Mouse (Mus musculus): Measurements from ENCODE around the gene Chrng.

Gene Chrng

DNA sequence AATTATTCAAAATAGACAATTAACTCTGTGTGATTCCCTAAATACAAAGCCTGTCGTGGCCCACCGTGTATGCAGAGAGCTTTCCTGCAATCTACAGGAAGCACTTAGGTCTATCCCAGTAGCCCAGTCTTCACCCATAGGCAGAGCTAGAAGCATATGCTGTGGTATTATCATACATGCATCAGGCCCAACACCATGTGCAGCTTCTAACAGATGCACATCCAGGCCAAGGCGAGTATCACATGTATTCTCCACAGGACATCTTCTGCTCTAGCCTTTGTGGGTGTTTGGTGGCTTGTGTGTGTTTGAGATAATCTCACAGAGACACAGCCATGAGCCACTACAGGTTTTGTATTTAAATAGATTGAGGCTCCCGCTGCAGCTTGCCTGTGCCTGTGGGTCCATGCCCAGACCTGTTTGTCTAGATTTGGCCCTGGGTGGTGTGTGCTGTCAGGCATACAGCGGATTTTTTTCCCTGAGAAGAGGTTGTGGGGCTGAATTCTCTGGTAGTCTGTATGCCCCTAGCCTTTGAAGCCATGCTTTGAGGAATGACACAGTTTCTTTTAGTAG is 47.7 kb downstream of the Chrng start:
- in situ Hi-C loops (cut with MseI, MboI), result no loop called here

DNA sequence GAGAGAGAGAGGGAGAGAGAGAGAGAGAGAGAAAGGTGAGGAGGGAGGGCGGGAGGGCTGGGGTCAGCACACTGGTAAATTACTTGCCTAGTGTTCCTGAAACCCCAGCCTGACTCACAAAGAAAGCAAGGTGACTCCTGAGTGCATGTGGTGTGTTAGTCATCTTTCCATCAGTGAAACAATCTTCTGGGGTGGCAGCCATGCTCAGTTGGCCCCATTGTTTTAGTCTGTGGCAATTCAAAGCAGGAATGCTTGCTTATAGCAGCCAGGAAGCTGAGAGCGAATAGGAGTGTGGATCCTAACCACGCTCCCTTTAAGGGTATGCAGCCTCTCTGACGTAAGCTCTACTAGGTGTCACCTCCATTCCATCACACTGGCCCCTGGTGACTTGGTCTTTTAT is 50.7 kb downstream of the Chrng start:
- in situ Hi-C loops (cut with MseI, MboI), result no loop called here

DNA sequence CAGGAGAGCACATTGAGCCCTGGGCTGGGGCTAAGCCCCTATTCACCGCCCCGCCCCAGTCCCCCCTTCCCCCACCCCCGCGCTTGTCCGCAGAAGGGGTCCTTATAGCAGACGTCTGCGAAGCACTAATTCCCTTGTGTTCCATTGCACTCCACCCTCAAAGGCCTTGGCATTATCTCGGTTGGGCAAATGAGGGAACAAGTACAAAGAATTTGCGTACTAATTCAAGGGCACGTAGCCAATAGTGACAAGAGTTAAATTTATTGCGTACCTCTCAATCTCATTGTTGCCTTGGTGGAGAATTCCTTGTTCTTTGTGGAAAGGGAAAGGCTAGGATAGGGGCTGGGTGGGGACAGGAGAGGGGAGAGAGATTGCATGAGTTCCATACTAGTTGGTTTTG is 53.2 kb downstream of the Chrng start:
- in situ Hi-C loops (cut with MseI, MboI), result no loop called here

DNA sequence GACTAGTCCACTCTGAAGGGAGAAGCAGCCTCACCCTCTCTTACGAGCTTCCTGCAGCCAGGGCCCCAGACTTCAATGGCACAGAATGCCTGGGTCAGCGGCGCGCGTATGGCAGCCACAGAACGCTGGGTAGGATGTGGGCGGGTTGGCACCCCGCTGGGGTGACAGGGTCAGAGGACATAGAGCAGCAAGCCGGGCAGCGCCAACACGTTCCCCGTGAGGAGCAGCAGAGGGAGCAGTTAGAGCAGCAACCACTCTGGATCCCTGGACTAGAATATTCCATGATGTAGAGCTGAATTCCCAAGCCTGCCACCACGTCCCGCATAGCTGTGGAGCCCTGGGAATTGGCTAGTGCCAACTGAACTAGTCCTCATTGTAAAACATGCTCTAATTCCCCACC is 54.0 kb downstream of the Chrng start:
- in situ Hi-C loops (cut with MseI, MboI), result no loop called here

DNA sequence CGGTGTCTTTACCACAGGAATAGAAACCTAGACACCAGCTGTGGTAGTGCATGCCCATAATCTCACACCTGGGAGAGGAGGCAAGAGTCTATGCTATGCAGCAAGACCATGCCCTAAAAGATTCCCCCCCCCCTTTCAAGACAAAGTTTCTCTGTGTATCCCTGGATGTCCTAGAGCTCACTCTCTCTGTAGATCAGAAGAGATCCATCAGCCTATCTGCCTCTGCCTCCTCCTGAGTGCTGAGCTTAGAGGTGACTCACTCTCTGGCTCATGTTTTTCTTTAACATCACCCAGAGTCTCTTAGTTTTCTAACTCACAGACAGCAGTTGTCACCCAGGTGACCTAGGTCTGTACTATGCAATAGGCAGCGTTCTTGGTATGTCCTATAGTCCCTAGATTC is 54.9 kb downstream of the Chrng start:
- in situ Hi-C loops (cut with MseI, MboI), result no loop called here
